Mouse (Mus musculus) kidney, embryonic 16.5 days (tissue): ENCODE data around the gene Hoxa5. TPM values are rescaled to one million over a fixed set of nuclear protein-coding genes. Genes with fewer than 3 reads are reported as not detected.
A peak's percentile ranks its signal among the peaks of the same experiment; 100 is the strongest.

ENCODE experiments used
- ATAC-seq: fragments of 200-750 bp; cut with Nextera tagmentation; 2 replicates; pipeline ENCODE4 v1.8.0; 2017; ENCODE audit warnings: moderate TSS enrichment; ENCODE audit not compliant: low FRiP score, low TSS enrichment
- H3K27ac ChIP-seq: fragments of 300-500 bp; sonication (generic); 2 replicates; pipeline ENCODE4 v1.5.1; 2014; ENCODE audit warnings: low read length
- H3K27me3 ChIP-seq: fragments of 300-500 bp; sonication (generic); 2 replicates; pipeline ENCODE4 v1.6.1; 2014; ENCODE audit warnings: low read length, control low read depth, mixed read lengths; ENCODE audit not compliant: insufficient read depth
- H3K36me3 ChIP-seq: fragments of 300-500 bp; sonication (generic); 2 replicates; pipeline ENCODE4 v1.6.1; 2014; ENCODE audit warnings: low read length, control low read depth, mixed read lengths; ENCODE audit not compliant: insufficient read depth
- H3K4me1 ChIP-seq: fragments of 300-500 bp; sonication (generic); 2 replicates; pipeline ENCODE4 v1.6.1; 2014; ENCODE audit warnings: low read length, control low read depth, mixed read lengths; ENCODE audit not compliant: insufficient read depth
- H3K4me2 ChIP-seq: fragments of 300-500 bp; sonication (generic); replicated peaks from 2 replicates; pipeline ENCODE4 v1.6.1; 2014; ENCODE audit warnings: low read depth, low read length
- H3K4me3 ChIP-seq: fragments of 300-500 bp; sonication (generic); 2 replicates; pipeline ENCODE4 v1.5.1; 2014; ENCODE audit warnings: mild to moderate bottlenecking, low read length
- H3K9ac ChIP-seq: fragments of 300-500 bp; sonication (generic); replicated peaks from 2 replicates; pipeline ENCODE4 v1.6.1; 2014; ENCODE audit warnings: low read length
- H3K9me3 ChIP-seq: fragments of 300-500 bp; sonication (generic); 2 replicates; pipeline ENCODE4 v1.6.1; 2016; ENCODE audit warnings: low read length, control low read depth
- WGBS: fragments of 180-500 bp; shearing (Covaris S2); extraction: QIAGEN DNeasy Blood & Tissue Kit; methylation state at CpG from one replicate; pipeline ENCODE4 v1.1.7; 2014; 5-methylcytosine and 5-hydroxymethylcytosine counted together
- polyA plus RNA-seq: library from polyadenylated mRNA; unstranded; fragments of >200 nt; fragmentation: Nextera tagmentation; extraction: Ambion mirVana; gene quantifications from 2 replicates; pipeline ENCODE4 v1.2.1, GENCODE M21; 2015

Hoxa5 gene
- polyA plus RNA-seq, 1 experiment from 2014 or later: 9.5 TPM

DNA sequence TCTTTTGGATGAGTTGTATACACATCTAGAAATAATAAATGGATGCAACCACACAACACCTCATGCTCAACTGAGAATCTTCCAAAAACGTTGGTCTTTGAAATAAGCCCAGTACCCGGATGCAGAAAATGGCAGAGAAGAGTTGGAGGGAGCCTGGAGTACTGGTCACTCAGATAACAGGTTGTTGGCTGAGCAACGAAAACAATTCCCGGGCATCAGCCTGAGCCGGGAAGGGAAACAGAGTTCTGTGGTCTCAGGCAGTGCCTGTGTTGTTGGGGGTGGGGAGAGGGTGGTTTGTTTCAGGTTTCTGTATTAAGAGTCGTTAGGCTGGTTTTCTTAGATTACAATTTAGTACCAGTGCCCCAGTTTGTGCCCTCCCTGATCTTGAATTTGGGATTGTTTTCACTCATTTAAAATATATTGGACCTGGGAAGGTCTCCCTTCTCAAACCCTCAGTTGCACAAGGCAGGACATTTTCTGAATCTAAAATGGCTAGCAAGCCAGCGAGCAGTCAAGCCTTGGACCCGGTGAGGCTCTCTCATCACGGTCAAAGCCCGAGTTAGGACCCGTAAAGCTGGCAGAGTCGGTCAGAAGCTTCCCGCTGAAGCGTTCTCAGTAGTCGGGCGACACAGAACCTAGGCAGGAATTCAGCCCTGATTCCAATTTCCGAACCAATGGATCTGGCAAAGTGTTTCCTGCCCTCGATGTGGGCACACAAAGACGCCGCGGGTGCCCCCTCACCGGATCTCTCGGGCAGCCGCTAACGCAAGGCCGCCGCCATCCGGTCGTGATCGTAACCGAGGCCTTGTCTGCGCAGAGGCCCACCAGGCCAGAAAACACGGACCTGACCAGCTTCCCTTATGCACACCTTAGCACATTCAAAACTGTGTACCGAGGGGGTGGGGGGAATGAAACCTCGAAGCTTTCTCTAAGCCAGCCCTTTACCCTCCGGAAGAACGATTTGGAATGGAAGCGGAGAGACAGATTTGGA lies 24.4 kb upstream of the Hoxa5 start:
- ATAC-seq: no peak
- peak overlapping the region; percentile 91 for H3K9ac ChIP-seq
- H3K4me1 ChIP-seq: peaks cover 10% of the 10 kb centered on the region
- H3K27ac ChIP-seq: peak overlapping the region; percentile 97
- H3K36me3 ChIP-seq: peaks cover 12% of the 10 kb centered on the region; the same call in 1 of the 2 replicates
- no peaks in the 10 kb centered on the region for H3K27me3 ChIP-seq
- H3K4me3 ChIP-seq: peak overlapping the region; percentile 69
- no peaks in the 10 kb centered on the region for H3K9me3 ChIP-seq
- peak overlapping the region; percentile 83 for H3K4me2 ChIP-seq
- WGBS: under 1% methylated on average over 38 of the region's 38 CpGs

DNA sequence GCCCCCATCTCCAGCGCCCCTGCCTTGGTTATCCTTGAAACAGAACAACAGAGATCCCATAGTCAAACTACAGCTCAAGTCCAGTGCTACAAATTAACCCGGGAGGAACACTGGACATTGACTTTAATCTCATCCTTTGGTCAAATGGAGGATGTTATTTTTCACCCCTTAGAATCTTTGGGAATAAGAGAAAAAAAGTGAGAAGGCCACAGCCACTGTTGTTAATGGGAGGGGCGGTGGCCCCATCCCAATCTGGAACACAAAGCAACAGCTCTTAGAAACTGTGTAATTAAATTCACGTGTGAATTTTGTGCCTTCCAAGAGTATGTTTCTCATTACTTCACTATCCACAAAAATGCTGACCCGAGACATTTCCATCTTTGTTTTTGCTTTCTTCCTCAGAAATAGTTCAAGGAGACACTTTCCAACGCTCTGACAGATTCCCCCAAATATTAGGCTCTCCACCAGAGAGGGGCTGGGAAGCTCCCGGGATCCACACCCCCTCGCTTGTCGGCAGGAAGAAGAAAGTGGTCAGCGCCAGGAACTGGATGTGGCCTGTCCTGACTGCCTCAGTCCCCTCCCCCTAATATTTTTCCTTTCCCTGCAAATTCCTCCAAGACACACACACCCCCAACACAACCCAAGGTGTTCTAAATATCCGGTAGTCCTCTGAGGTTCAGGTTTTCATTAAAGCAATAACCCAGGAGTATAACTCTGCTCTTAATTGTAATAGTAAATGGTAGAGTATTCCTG lies 23.3 kb upstream of the Hoxa5 start:
- Histone ChIP-seq H3K9me3 (no peaks in the 10 kb centered on the region), H3K27ac (peak overlapping the region; percentile 97), H3K4me2 (peak overlapping the region; percentile 81), H3K9ac (peak overlapping the region; percentile 85), H3K4me3 (peak overlapping the region; percentile 63), H3K4me1 (peaks cover 10% of the 10 kb centered on the region), H3K36me3 (peaks cover 13% of the 10 kb centered on the region; the same call in 1 of the 2 replicates), H3K27me3 (no peaks in the 10 kb centered on the region)
- ATAC-seq: no peak
- 2% methylated on average over 11 of the region's 11 CpGs for WGBS

DNA sequence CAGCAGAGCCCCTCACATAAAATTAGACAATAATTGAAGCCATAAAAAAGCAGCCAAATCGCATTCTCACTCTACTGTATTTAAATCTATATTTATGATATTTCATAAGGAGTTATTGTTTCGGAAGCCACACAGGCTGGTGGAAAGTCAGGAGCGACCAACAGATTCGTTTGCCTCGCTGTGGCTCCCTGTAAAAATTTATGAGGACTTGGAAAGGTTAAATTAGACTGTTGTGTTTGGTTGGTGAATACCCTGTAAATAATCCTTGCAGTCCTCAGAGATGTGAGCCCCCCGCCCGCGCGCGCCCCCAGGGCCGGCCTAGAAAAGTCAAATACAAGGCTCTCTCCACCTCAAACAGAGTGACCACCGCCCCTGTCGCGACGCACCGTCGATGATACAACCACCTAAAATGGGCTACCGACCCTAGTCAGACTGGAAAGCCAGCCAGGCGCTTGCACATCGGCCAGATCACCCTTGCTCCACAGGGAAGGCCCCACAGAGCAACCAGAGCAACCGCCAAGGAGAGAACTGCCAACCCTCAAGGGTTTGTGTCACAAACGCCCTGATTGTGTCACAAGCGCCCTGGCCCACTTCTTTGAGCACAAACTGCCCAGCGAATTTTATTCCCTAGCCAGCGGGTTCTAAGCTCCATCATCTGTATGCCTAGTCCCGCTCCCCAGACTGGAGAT lies 22.3 kb upstream of the Hoxa5 start:
- H3K4me2 ChIP-seq: peak overlapping the region; percentile 81
- H3K27me3 ChIP-seq: no peaks in the 10 kb centered on the region
- H3K4me1 ChIP-seq: peaks cover 17% of the 10 kb centered on the region
- whole genome bisulfite sequencing: 2% methylated on average over 26 of the region's 26 CpGs
- H3K4me3 ChIP-seq: peak overlapping the region; percentile 63
- H3K9ac ChIP-seq: peak overlapping the region; percentile 85
- H3K27ac ChIP-seq: peak overlapping the region; percentile 97
- no peaks in the 10 kb centered on the region for H3K9me3 ChIP-seq
- peak; percentile 36 for ATAC-seq
- H3K36me3 ChIP-seq: 0 out of 2 replicates have a peak, but pooled peaks cover 7% of the 10 kb centered on the region

DNA sequence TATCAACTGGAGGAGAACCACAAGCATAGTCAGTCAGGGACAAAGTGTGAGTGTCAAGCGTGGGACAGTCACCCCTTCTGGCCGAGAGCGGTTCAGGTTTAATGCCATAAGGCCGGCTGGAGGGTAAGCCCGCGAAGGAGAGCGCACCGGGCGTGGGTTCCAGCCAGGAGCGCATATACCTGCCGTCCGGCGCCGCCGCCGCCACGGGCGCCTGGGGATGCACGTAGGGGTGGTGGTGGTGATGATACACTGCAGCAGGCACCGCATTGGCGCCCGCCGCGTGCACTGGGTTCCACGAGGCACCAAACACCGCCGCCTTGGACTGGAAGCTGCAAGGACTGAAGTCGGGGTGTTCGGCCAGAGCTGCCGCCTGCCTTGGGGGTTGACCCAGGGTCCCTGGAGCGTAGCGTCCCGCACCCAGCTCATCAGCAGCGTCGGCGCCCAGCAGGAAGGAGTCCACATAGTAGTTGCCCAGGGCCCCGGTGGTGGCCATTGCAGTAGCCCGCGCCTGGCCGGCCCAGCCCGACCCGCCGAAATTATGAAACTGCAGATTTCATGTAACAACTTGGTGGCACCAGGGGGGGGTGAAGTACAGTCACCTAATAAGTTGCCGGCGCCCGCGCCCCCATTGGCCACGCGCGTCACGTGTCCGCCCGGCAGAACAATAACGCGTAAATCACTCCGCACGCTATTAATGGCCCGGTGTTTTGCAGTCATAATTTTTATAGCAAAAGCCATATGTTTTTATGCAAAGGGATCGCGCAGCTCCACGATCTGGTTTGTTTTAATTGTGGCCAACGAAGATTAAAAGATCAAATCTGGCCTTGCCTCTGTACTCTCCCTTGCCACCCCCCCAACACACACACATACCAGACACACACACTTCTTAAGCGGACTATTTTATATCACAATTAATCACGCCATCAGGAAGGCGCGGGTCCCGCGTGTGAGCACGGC lies 21.5 kb upstream of the Hoxa5 start:
- peak; percentile 52 for ATAC-seq
- H3K27me3 ChIP-seq: no peaks in the 10 kb centered on the region
- H3K36me3 ChIP-seq: 0 out of 2 replicates have a peak, but pooled peaks cover 7% of the 10 kb centered on the region
- peaks cover 17% of the 10 kb centered on the region for H3K4me1 ChIP-seq
- peak overlapping the region; percentile 97 for H3K27ac ChIP-seq
- under 1% methylated on average over 69 of the region's 69 CpGs for WGBS
- peak overlapping the region; percentile 85 for H3K9ac ChIP-seq
- peak overlapping the region; percentile 81 for H3K4me2 ChIP-seq
- H3K4me3 ChIP-seq: peak overlapping the region; percentile 63
- no peaks in the 10 kb centered on the region for H3K9me3 ChIP-seq

GRCm38 (mm10) chr6:52224895-52225611 lies 20.7 kb upstream of the Hoxa5 start:
- no peaks in the 10 kb centered on the region for H3K27me3 ChIP-seq
- peak overlapping the region; percentile 63 for H3K4me3 ChIP-seq
- H3K36me3 ChIP-seq: 0 out of 2 replicates have a peak, but pooled peaks cover 7% of the 10 kb centered on the region
- ATAC-seq: no peak; the same call in 1 of the 2 replicates
- peak overlapping the region; percentile 97 for H3K27ac ChIP-seq
- peak overlapping the region; percentile 85 for H3K9ac ChIP-seq
- WGBS: 1% methylated on average over 36 of the region's 36 CpGs
- H3K4me1 ChIP-seq: peaks cover 19% of the 10 kb centered on the region
- H3K4me2 ChIP-seq: peak overlapping the region; percentile 81
- H3K9me3 ChIP-seq: no peaks in the 10 kb centered on the region

DNA sequence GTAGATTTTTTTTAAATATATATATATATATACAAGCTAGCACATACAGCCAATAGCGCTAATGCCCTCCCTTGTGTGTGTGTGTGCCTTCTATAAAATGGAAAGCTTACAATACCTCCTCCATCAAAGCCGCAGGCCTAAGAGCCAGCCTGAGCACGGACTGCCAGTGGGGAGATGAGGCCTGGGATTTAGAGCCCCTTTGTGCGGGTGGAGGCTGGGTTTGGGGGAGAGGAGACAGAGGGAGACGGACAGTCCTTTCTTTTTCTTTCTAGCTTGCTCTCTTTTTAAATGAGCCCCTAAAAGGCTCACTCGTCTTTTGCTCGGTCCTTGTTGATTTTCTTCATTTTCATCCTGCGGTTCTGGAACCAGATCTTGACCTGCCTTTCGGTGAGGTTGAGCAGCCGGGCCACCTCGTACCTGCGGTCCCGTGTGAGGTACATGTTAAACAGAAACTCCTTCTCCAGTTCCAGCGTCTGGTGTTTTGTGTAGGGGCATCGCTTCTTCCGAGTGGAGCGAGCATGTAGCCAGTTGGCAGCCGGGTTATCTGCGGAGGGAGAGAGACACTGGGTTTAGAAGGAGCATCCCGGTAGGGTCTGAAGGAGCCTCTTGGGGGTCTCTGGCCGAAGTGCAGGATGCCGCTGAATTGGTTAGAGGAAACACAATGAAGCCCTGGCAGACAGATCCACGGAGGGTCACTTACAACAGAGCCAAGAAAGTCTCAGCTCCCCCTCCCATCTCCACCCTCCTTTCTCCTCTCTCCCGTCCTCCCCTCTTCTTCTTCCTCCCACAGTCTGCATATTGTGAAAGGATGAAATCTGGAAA lies 19.8 kb upstream of the Hoxa5 start:
- under 1% methylated on average over 24 of the region's 24 CpGs for WGBS
- Histone ChIP-seq H3K4me1 (peaks cover 28% of the 10 kb centered on the region), H3K36me3 (0 out of 2 replicates have a peak, but pooled peaks cover 7% of the 10 kb centered on the region), H3K4me2 (peak overlapping the region; percentile 81), H3K27me3 (no peaks in the 10 kb centered on the region), H3K9ac (peak overlapping the region; percentile 85), H3K9me3 (no peaks in the 10 kb centered on the region), H3K4me3 (peak overlapping the region; percentile 63), H3K27ac (peak overlapping the region; percentile 97)
- no peak for ATAC-seq

- Histone ChIP-seq H3K4me2 (peak overlapping the region; percentile 81), H3K27ac (peak overlapping the region; percentile 97), H3K9ac (peak overlapping the region; percentile 85)
These were observed 18.3 kb upstream of the Hoxa5 start for GRCm38 (mm10) chr6:52222729-52223128.

More at GRCm38 (mm10) chr6:52222729-52223128, 18.3 kb upstream of the Hoxa5 start:
- no peak for ATAC-seq
- H3K36me3 ChIP-seq: 0 out of 2 replicates have a peak, but pooled peaks cover 7% of the 10 kb centered on the region
- peaks cover 36% of the 10 kb centered on the region for H3K4me1 ChIP-seq
- H3K4me3 ChIP-seq: peak overlapping the region; percentile 63
- H3K9me3 ChIP-seq: no peaks in the 10 kb centered on the region
- WGBS: 4% methylated on average over 13 of the region's 13 CpGs
- H3K27me3 ChIP-seq: no peaks in the 10 kb centered on the region
